Mouse (Mus musculus) heart, adult 2 months (tissue): ENCODE data around the gene Ttc19. TPM values are rescaled to one million over a fixed set of nuclear protein-coding genes. Genes with fewer than 3 reads are reported as not detected.

ENCODE experiments used
- DNase-seq, 2 experiments: peaks; one replicate each; pipeline ENCODE4 v3.0.0; 2021
- H3K27ac ChIP-seq: fragments of 200-600 bp; 2 replicates; pipeline ENCODE4 v1.8.1; 2022
- H3K27me3 ChIP-seq: fragments of 200-500 bp; 2 replicates; pipeline ENCODE4 v1.6.1; 2012; ENCODE audit warnings: mild to moderate bottlenecking, low read length, inconsistent platforms, mixed read lengths; ENCODE audit not compliant: control insufficient read depth, insufficient read depth
- H3K36me3 ChIP-seq: fragments of 200-500 bp; 2 replicates; pipeline ENCODE4 v1.6.1; 2012; ENCODE audit warnings: low read length, inconsistent platforms; ENCODE audit not compliant: control insufficient read depth, insufficient read depth
- H3K4me1 ChIP-seq: fragments of 200-500 bp; 2 replicates; pipeline ENCODE4 v1.6.1; 2011; ENCODE audit warnings: low read length; ENCODE audit not compliant: control insufficient read depth, insufficient read depth
- H3K4me3 ChIP-seq: fragments of 200-600 bp; 2 replicates; pipeline ENCODE4 v1.8.1; 2022
- H3K79me2 ChIP-seq: fragments of 200-500 bp; replicated peaks from 2 replicates; pipeline ENCODE4 v1.6.1; 2012; ENCODE audit warnings: mild to moderate bottlenecking, inconsistent platforms, low read length, moderate library complexity, mixed read lengths; ENCODE audit not compliant: control insufficient read depth, insufficient read depth
- H3K9ac ChIP-seq: fragments of 200-500 bp; 2 replicates; pipeline ENCODE4 v1.6.1; 2012; ENCODE audit warnings: low read depth, mild to moderate bottlenecking, control low read depth, inconsistent platforms, low read length, mixed read lengths
- CTCF ChIP-seq: fragments of 200-600 bp; IDR thresholded peaks from 2 replicates; pipeline ENCODE4 v1.8.1; 2022; ENCODE audit warnings: antibody characterized with exemption, mild to moderate bottlenecking, moderate library complexity
- EP300 ChIP-seq: fragments of 200-500 bp; IDR thresholded peaks from 2 replicates; pipeline ENCODE4 v1.6.1; 2011; ENCODE audit warnings: low read depth, low read length, control low read depth; ENCODE audit not compliant: insufficient read depth
- POLR2A ChIP-seq: fragments of 200-500 bp; IDR thresholded peaks from 2 replicates; pipeline ENCODE4 v1.6.1; 2011; ENCODE audit warnings: mild to moderate bottlenecking, low read depth, low read length, control low read depth; ENCODE audit not compliant: insufficient read depth
- WGBS: fragments of 180-500 bp; shearing (Covaris S2); methylation state at CpG from one replicate; pipeline ENCODE4 v1.1.7; 2018; 5-methylcytosine and 5-hydroxymethylcytosine counted together
- intact Hi-C: fragments of 180-260 bp; cut with DNase I; formaldehyde crosslinking; loops from one replicate; pipeline ENCODE4 v1.15.1; 2025
- polyA plus RNA-seq: library from polyadenylated mRNA; depleted of rRNA; stranded (reverse); fragments of >200 nt; gene quantifications from 2 replicates; pipeline ENCODE4 v1.2.3, GENCODE M21; 2012
- total RNA-seq, 2 experiments: library from RNA; stranded (reverse); gene quantifications; 2 replicates each; pipeline ENCODE4 v1.2.3; 2021

Gene Ttc19
- total and polyA plus RNA-seq, 3 experiments: 13.7 to 43.5 (median 39.9) TPM

DNA sequence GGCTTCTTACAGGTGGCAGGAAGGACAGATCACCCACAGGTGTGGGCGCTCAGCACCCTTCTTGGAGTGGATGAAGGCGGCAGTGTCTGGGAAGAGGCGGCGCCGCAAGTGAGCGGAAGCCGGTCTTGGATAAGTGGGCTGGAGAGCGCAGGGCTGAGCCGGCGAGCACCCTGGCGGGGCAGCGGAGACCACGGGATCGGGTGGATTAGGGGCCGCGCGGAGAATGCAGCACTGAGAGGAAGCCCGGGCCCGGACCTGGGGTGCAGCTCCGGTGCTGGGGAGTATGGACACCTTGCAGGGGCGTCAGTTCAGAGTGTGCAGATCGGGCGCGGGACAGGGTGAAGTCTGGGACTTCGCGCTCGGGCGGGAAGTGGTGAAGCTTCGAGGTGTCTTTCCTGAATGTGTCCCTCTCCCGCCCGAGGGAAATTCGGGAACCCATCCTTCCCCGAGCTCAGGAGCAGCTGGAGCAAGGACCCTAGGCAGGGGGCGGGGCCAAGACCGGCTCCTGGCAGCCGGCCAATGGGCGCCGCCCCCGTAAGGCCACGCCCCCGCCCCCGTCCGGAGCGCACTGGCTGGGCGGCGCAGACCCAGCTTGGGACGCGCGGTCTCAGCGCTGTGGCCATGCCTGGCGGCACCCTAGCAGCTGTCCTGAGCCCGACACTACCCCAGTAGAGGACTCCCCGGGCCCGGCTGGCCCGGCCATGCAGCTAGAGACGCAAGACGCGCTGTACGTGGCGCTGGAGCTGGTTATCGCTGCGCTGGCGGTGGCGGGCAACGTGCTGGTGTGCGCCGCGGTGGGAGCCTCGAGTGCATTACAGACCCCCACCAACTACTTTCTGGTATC, 32.6 kb upstream of the Ttc19 start, which contains the start of gene Adora2b:
TSS of gene Adora2b (plus strand) at position 584 of the 844 bp plus-strand sequence.
- under 1% methylated on average over 66 of the region's 69 CpGs for WGBS
- Histone ChIP-seq H3K27me3 (peaks cover 3% of the 10 kb centered on the region; the same call in 1 of the 2 replicates), H3K79me2 (no peaks in the 10 kb centered on the region), H3K36me3 (no peaks in the 10 kb centered on the region), H3K4me1 (no peaks in the 10 kb centered on the region; the same call in 1 of the 2 replicates), H3K9ac (peak within 1 kb of the TSS; percentile 73), H3K27ac (peak within 1 kb of the TSS; percentile 40), H3K4me3 (peak within 1 kb of the TSS; percentile 58)
- 0 out of 2 replicates have a peak, but pooled peaks have one; percentile 22 for TF ChIP-seq POLR2A
- no peak for TF ChIP-seq CTCF
- DNase-seq: peak; percentile 74 to 78
- intact Hi-C loops: loop anchor here (5.0 kb wide), 1 partner anchor 76 kb away; no protein-coding TSS in a partner anchor

- H3K4me3 ChIP-seq: peak overlapping the region; percentile 58
- H3K9ac ChIP-seq: peak overlapping the region; percentile 73
- TF ChIP-seq EP300 (no peak), CTCF (peak; percentile 29; the same call in 1 of the 2 replicates), POLR2A (no peak)
- intact Hi-C loops: loop anchor here (5.0 kb wide), 1 partner anchor 77 kb away; no protein-coding TSS in a partner anchor
- no peaks in the 10 kb centered on the region for H3K36me3 ChIP-seq
- H3K79me2 ChIP-seq: no peaks in the 10 kb centered on the region
- peak; percentile 43 to 52 for DNase-seq
- no peaks in the 10 kb centered on the region; the same call in 1 of the 2 replicates for H3K4me1 ChIP-seq
- H3K27me3 ChIP-seq: peaks cover 3% of the 10 kb centered on the region; the same call in 1 of the 2 replicates
- 4% methylated on average over 35 of the region's 35 CpGs for WGBS
- peak overlapping the region; percentile 38 for H3K27ac ChIP-seq
Observed at GRCm38 (mm10) chr11:62249266-62250037, 31.8 kb upstream of the Ttc19 start.

GRCm38 (mm10) chr11:62251047-62251446, 30.2 kb upstream of the Ttc19 start:
- 49% methylated on average over 11 of the region's 11 CpGs for WGBS
- Histone ChIP-seq H3K27me3 (peaks cover 3% of the 10 kb centered on the region; the same call in 1 of the 2 replicates), H3K36me3 (no peaks in the 10 kb centered on the region), H3K4me3 (no peak overlapping the region), H3K27ac (no peak overlapping the region), H3K79me2 (no peaks in the 10 kb centered on the region), H3K4me1 (no peaks in the 10 kb centered on the region; the same call in 1 of the 2 replicates), H3K9ac (no peak overlapping the region)
- DNase-seq: peak in 1 of 2 experiments; percentile 42
- intact Hi-C loops: no loop called here
- TF ChIP-seq POLR2A: no peak
- no peak for TF ChIP-seq CTCF
- no peak for TF ChIP-seq EP300

DNA sequence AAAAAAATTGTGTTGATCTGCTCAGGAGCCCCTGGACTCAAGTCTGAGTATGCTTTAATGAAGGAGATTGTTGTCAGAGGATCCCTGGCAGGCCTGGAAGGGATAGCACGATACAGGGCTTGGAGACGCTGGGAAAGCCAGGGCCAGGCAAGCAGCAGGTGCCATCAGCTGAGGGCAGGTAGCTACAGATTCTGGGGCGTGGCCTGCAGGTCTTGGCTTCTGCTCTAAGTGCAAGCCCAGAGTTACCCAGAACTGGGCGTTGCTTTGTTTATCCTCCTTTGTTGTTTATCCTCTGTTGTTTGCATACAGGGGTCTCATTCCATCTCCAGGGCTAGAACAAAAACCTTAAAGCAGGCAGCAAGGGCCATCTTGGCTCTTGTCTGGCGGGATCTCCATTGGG, 27.9 kb upstream of the Ttc19 start:
- Histone ChIP-seq H3K36me3 (no peaks in the 10 kb centered on the region), H3K27ac (no peak overlapping the region), H3K27me3 (peaks cover 3% of the 10 kb centered on the region; the same call in 1 of the 2 replicates), H3K9ac (no peak overlapping the region), H3K4me1 (no peaks in the 10 kb centered on the region; the same call in 1 of the 2 replicates), H3K4me3 (no peak overlapping the region), H3K79me2 (no peaks in the 10 kb centered on the region)
- no peak for DNase-seq
- TF ChIP-seq EP300 (no peak), CTCF (no peak), POLR2A (no peak)
- intact Hi-C loops: no loop called here
- 83% methylated on average over 5 of the region's 5 CpGs for WGBS

- no peaks in the 10 kb centered on the region for H3K27me3 ChIP-seq
- 63% methylated on average over 5 of the region's 5 CpGs for WGBS
- H3K27ac ChIP-seq: no peak overlapping the region
- no peak overlapping the region for H3K9ac ChIP-seq
- no peak overlapping the region for H3K4me3 ChIP-seq
- no peaks in the 10 kb centered on the region for H3K36me3 ChIP-seq
- H3K79me2 ChIP-seq: no peaks in the 10 kb centered on the region
- intact Hi-C loops: no loop called here
- TF ChIP-seq CTCF (no peak), EP300 (no peak), POLR2A (no peak)
- H3K4me1 ChIP-seq: no peaks in the 10 kb centered on the region
- no peak for DNase-seq
Observed at GRCm38 (mm10) chr11:62259214-62259613, 22.1 kb upstream of the Ttc19 start.
